Mouse (Mus musculus) midbrain, embryonic 13.5 days (tissue): ENCODE measurements around the gene Syk. TPM values are rescaled to one million over a fixed set of nuclear protein-coding genes. Genes with fewer than 3 reads are reported as not detected.

ENCODE experiments used
- ATAC-seq: fragments of 200-750 bp; cut with Nextera tagmentation; 2 replicates; pipeline ENCODE4 v1.8.0; 2017; ENCODE audit warnings: mild to moderate bottlenecking, moderate TSS enrichment, moderate library complexity
- H3K27ac ChIP-seq: fragments of 300-500 bp; sonication (generic); 2 replicates; pipeline ENCODE4 v1.5.1; 2015; ENCODE audit warnings: inconsistent platforms, mild to moderate bottlenecking, moderate library complexity
- H3K27me3 ChIP-seq: fragments of 300-500 bp; sonication (generic); 2 replicates; pipeline ENCODE4 v1.6.1; 2015; ENCODE audit warnings: mild to moderate bottlenecking, inconsistent platforms
- H3K36me3 ChIP-seq: fragments of 300-500 bp; sonication (generic); 2 replicates; pipeline ENCODE4 v1.6.1; 2015; ENCODE audit warnings: mild to moderate bottlenecking, inconsistent platforms
- H3K4me1 ChIP-seq: fragments of 300-500 bp; sonication (generic); replicated peaks from 2 replicates; pipeline ENCODE4 v1.6.1; 2015; ENCODE audit warnings: inconsistent platforms
- H3K4me2 ChIP-seq: fragments of 300-500 bp; sonication (generic); replicated peaks from 2 replicates; pipeline ENCODE4 v1.6.1; 2015; ENCODE audit warnings: moderate library complexity, mild to moderate bottlenecking, inconsistent platforms
- H3K4me3 ChIP-seq: fragments of 300-500 bp; sonication (generic); replicated peaks from 2 replicates; pipeline ENCODE4 v1.5.1; 2015; ENCODE audit warnings: mild to moderate bottlenecking, inconsistent platforms
- H3K9ac ChIP-seq: fragments of 300-500 bp; sonication (generic); replicated peaks from 2 replicates; pipeline ENCODE4 v1.6.1; 2015; ENCODE audit warnings: mild to moderate bottlenecking, inconsistent platforms
- H3K9me3 ChIP-seq: fragments of 300-500 bp; sonication (generic); 2 replicates; pipeline ENCODE4 v1.6.1; 2016; ENCODE audit warnings: mild to moderate bottlenecking, inconsistent platforms
- WGBS: fragments of 180-500 bp; shearing (Covaris S2); methylation state at CpG from one replicate; pipeline ENCODE4 v1.1.7; 2015; 5-methylcytosine and 5-hydroxymethylcytosine counted together
- polyA plus RNA-seq: library from polyadenylated mRNA; unstranded; fragments of >200 nt; fragmentation: Nextera tagmentation; extraction: Ambion mirVana; gene quantifications from 2 replicates; pipeline ENCODE4 v1.2.1, GENCODE M21; 2015

Gene Syk
- polyA plus RNA-seq, 1 experiment from 2014 or later = 1.5 TPM

DNA sequence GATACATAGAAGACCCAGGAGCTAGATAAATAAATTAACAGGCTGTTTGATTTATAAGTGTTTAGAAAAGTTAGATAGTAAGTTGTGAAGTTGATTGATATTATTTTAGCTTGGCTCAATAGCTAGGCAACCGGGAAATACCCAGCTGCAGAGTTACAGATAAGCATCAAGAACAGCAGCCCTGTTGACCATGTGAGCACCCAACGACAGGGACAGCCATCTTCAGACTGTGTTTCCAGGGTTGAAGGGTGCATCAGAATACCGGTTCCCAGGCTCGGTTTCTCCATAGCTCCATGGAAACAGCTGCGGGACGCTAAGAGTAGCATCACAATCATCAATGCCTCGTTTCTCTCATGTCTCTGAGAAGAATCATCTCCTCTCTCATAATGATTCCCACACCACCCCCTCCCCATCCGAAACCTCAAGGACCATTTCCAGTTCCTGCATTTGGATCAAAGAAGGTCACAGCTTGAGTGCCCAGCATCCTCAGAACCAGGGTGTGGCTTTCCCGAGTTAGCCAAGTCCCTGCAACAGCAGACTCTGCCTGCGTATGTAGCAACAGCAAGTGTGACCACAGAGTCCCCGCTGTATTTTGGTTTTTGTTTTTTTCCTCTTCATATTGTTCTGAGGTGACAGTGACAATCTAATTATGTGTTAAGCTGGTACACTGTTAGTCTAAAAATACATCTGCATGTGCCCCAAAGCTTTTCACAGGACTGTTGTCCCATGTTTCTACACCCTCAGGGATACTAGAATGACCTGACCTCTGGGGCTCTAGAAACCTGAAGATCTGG, 11.2 kb upstream of the Syk start:
- H3K36me3 ChIP-seq = no peaks in the 10 kb centered on the region
- H3K4me3 ChIP-seq = no peak overlapping the region
- ATAC-seq = no peak
- H3K9me3 ChIP-seq = no peaks in the 10 kb centered on the region
- H3K9ac ChIP-seq = no peak overlapping the region
- no peak overlapping the region for H3K27ac ChIP-seq
- H3K4me1 ChIP-seq = no peaks in the 10 kb centered on the region
- no peak overlapping the region for H3K4me2 ChIP-seq
- H3K27me3 ChIP-seq = peaks cover 5% of the 10 kb centered on the region
- WGBS = 87% methylated on average over 11 of the region's 11 CpGs

DNA sequence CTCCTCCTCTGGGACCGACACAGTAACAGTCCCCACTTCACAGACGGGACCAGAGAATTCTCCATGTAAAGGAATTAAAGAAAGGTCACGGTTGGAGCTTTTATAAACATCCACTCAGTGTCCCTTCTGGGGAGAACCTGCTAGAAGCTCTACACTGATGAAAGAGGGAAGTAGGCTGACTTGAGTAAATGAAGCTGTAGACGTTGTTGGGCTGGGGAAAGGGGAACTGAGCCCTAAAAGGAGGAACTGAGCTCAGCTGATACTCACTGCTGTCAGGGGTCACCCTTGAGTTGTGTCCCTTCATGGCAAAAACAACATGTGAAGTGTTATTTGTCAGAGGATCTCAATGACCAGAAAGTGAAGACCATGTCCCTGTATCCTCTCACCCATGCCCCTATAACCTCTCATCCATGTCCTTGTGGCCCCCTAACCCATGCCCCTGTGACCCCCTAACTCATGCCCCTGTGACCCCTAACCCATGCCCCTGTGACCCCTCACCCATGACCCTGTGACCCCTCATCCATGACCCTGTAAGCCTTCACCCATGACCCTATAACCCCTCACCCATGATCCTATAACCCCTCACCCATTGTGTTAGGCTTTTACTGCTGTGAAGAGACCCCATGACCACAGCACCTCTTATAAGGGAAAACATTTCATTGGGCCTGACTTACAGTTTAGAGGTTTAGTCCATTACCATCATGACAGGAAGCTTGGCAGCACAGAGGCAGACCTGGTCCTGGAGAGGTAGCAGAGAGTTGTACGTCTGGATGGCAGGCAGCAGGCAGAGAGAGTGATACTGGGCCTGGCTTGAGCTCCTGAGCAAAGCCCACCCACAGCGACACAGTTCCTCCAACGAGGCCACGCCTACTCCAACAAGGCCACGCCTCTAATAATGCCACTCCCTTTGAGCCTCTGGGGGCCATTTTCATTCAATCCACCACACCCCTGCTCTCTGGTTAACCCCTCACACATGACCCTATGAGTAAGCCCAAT, 10.2 kb upstream of the Syk start:
- no peak overlapping the region for H3K27ac ChIP-seq
- no peak overlapping the region for H3K4me3 ChIP-seq
- no peak overlapping the region for H3K9ac ChIP-seq
- H3K27me3 ChIP-seq = peaks cover 5% of the 10 kb centered on the region; the same call in 1 of the 2 replicates
- no peaks in the 10 kb centered on the region for H3K9me3 ChIP-seq
- no peak overlapping the region for H3K4me2 ChIP-seq
- H3K4me1 ChIP-seq = 0 out of 2 replicates have a peak, but pooled peaks cover 1% of the 10 kb centered on the region
- no peak for ATAC-seq
- H3K36me3 ChIP-seq = no peaks in the 10 kb centered on the region
- 77% methylated on average over 9 of the region's 9 CpGs for WGBS

DNA sequence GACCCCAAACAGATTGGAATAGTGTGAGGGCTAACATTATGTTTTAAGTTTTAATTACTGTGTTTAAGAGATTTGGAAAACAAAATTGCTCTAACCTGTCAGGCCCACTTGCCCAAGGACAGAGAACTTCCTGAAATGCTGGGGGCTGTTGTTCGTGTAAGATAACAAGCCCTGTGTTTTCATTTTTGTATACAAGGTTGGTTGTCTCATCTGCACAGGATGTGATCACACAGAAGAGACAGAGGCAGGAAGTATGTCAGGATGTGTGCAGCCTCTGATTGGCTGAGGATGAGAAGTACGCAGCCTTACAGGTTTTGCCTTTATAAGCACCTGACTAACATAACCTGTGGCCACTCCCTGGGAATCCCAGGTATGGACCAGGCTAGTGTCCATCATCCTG, 8.7 kb upstream of the Syk start:
- H3K9me3 ChIP-seq = no peaks in the 10 kb centered on the region
- no peak overlapping the region for H3K4me3 ChIP-seq
- H3K4me1 ChIP-seq = 0 out of 2 replicates have a peak, but pooled peaks cover 3% of the 10 kb centered on the region
- H3K27me3 ChIP-seq = peaks cover 7% of the 10 kb centered on the region; the same call in 1 of the 2 replicates
- H3K27ac ChIP-seq = no peak overlapping the region
- no peak overlapping the region for H3K9ac ChIP-seq
- no peak overlapping the region for H3K4me2 ChIP-seq
- no peaks in the 10 kb centered on the region for H3K36me3 ChIP-seq
- ATAC-seq = no peak
- WGBS = 93% methylated on average over 2 of the region's 2 CpGs

DNA sequence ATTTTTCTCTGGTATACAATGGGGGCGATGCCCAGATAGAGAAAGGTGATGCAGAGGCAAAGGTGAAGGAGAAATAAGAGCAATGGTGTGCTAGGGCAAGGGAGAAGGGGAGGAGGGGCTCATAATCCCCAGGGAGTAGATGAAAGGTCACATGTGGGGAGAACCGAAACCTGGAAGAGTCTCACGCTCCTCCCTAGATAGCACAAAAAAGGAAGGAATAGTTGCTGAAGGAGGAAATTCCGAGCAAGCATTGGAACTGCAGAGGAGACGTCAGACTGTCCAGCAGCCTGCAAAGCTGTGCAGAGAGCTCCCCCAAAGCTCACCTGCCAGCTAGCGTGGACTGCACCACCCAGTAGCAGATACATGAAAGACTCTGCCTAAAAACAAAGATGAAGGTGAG, 7.5 kb upstream of the Syk start:
- Histone ChIP-seq H3K4me3 (no peak overlapping the region), H3K36me3 (no peaks in the 10 kb centered on the region), H3K9ac (no peak overlapping the region), H3K27me3 (peaks cover 7% of the 10 kb centered on the region; the same call in 1 of the 2 replicates), H3K27ac (no peak overlapping the region), H3K4me1 (0 out of 2 replicates have a peak, but pooled peaks cover 3% of the 10 kb centered on the region), H3K4me2 (no peak overlapping the region), H3K9me3 (no peaks in the 10 kb centered on the region)
- no peak for ATAC-seq
- 81% methylated on average over 6 of the region's 6 CpGs for WGBS

DNA sequence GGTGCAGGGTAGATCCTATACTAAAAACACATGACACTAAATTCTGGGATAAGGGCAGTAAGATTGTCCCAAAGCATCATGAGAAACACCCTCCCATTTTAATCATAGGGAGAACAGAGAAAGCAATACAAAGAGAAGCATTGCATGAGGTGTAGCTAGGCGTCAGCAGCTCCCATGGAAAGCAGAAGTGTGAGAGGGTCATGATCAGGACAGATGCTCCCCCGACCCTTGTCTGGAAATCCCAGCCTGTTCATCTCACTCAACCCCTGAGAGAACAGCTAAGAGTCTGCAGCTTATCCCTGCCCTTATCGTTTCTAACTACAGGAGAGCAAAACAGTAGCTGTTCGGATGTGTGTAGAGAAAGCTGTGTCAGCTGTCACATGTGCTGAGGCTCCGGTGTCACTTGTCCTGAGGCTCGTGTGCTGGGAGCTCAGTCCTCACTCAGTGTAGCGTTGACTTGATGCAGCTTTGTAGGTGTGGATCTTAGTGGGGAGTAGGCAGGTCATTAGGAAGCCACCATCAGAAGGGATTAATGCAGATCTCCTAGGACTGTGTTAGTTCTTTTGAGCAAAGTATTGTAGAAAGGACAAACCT, 6.9 kb upstream of the Syk start:
- ATAC-seq = no peak
- Histone ChIP-seq H3K9me3 (no peaks in the 10 kb centered on the region), H3K9ac (no peak overlapping the region), H3K27me3 (peaks cover 10% of the 10 kb centered on the region), H3K4me1 (0 out of 2 replicates have a peak, but pooled peaks cover 3% of the 10 kb centered on the region), H3K36me3 (no peaks in the 10 kb centered on the region), H3K4me2 (no peak overlapping the region), H3K4me3 (no peak overlapping the region), H3K27ac (no peak overlapping the region)
- WGBS = 71% methylated on average over 7 of the region's 7 CpGs

DNA sequence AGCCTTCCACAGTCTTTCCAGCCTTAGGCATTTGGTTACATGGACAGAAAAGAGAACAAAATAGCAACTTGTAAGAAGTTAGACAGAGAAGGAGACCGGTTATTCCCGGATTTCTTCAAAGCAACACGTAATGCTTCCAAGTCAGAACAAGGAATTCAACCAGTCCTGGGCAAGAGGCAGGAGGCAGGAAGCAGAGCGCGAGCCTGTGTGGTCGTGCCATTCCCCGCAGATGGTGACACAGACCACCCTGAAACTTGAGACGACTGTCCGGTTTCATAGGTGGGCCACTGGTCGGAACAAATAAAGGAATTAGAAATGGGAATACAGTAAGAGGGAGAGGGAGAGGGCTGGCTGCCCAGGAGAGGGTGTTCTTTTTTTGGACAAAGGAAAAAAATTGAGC, 6.1 kb upstream of the Syk start:
- no peak for ATAC-seq
- 66% methylated on average over 10 of the region's 10 CpGs for WGBS
- no peaks in the 10 kb centered on the region for H3K9me3 ChIP-seq

DNA sequence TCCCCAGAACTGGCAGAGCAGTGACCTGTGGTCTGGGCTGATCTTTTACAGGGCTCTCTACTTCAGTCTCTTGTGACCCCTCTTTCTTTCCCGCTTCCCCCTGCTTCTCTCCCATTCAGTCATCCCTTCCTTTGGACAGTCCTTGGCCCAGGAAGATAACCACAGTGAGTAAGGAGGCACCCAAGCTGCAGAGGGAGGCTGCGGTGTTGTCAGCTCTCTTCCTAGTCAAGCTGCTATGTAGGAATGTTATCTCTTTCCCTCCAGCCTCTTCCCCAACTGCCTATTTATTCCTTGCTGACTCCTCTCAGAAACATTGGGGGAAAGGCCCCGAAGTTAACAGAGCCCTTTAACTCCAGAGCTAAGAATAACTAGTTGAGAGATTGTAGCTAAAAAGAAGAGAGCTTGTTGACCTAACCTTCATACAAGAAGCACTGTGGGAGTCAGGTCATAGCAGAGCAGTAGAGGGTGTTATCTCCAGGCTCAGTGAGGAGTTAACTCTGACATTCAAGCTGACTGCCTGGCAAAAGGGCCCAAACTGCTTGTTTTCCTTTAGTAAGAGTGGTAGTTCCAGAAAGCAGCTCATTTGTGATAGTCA, 5.5 kb upstream of the Syk start:
- no peak overlapping the region for H3K4me2 ChIP-seq
- no peak overlapping the region for H3K27ac ChIP-seq
- H3K9ac ChIP-seq = no peak overlapping the region
- 75% methylated on average over 3 of the region's 3 CpGs for whole genome bisulfite sequencing
- ATAC-seq = no peak
- H3K4me3 ChIP-seq = no peak overlapping the region
- H3K9me3 ChIP-seq = no peaks in the 10 kb centered on the region
- no peaks in the 10 kb centered on the region for H3K36me3 ChIP-seq
- H3K4me1 ChIP-seq = 0 out of 2 replicates have a peak, but pooled peaks cover 3% of the 10 kb centered on the region
- H3K27me3 ChIP-seq = peaks cover 23% of the 10 kb centered on the region

More for the DNA sequence above, 6.1 kb upstream of the Syk start:
- H3K4me3 ChIP-seq = no peak overlapping the region
- no peak overlapping the region for H3K27ac ChIP-seq
- H3K4me1 ChIP-seq = 0 out of 2 replicates have a peak, but pooled peaks cover 3% of the 10 kb centered on the region
- H3K36me3 ChIP-seq = no peaks in the 10 kb centered on the region
- H3K4me2 ChIP-seq = no peak overlapping the region
- H3K9ac ChIP-seq = no peak overlapping the region
- H3K27me3 ChIP-seq = peaks cover 17% of the 10 kb centered on the region

DNA sequence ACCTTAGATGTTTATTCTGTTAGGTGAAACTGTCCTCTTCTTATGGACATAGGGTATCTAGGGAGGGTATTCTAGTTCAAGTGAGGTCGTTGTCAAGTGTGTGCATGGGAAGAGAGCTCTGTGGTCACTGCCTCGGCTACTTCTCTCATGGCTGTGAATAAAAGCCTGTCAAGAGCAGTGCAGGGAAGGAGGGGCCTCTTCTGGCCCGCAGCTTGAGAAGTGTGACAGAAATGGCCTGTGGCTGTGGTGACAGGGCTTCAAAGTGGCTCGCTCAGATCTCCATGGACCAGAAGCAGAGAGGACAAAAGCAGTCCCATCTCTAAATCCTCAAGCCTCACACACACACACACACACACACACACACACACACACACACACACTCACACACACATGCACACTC, 5.0 kb upstream of the Syk start:
- WGBS = 30% methylated on average over 4 of the region's 4 CpGs
- no peak for ATAC-seq
- peaks cover 28% of the 10 kb centered on the region for H3K27me3 ChIP-seq
- H3K9ac ChIP-seq = no peak overlapping the region
- H3K4me3 ChIP-seq = no peak overlapping the region
- no peak overlapping the region for H3K4me2 ChIP-seq
- no peaks in the 10 kb centered on the region for H3K9me3 ChIP-seq
- H3K4me1 ChIP-seq = 0 out of 2 replicates have a peak, but pooled peaks cover 6% of the 10 kb centered on the region
- H3K36me3 ChIP-seq = no peaks in the 10 kb centered on the region
- H3K27ac ChIP-seq = no peak overlapping the region

DNA sequence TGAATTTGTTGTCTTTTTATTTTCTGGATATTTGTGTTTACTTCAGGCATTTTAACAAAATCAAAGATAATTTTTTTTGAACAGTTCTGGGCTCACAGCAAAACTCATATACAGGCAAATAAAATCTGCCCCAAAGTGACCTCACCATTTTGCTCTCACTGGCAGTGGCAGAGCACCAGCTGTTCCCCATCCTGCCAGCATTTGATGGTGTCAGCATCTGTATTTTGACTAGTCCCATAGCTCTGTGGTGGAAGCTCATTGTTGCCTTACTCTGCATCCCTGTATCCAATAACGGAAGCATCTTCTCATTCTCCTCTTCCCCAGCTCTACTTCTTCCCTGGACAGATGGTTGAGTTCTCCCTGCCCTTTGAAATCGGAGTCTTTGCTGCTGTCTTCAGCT, 4.2 kb upstream of the Syk start:
- Histone ChIP-seq H3K27ac (no peak overlapping the region), H3K4me2 (no peak overlapping the region), H3K4me3 (no peak overlapping the region), H3K36me3 (no peaks in the 10 kb centered on the region), H3K27me3 (peaks cover 37% of the 10 kb centered on the region), H3K4me1 (peaks cover 14% of the 10 kb centered on the region; the same call in 1 of the 2 replicates), H3K9me3 (no peaks in the 10 kb centered on the region), H3K9ac (no peak overlapping the region)
- 71% methylated on average over 2 of the region's 2 CpGs for WGBS
- no peak for ATAC-seq

DNA sequence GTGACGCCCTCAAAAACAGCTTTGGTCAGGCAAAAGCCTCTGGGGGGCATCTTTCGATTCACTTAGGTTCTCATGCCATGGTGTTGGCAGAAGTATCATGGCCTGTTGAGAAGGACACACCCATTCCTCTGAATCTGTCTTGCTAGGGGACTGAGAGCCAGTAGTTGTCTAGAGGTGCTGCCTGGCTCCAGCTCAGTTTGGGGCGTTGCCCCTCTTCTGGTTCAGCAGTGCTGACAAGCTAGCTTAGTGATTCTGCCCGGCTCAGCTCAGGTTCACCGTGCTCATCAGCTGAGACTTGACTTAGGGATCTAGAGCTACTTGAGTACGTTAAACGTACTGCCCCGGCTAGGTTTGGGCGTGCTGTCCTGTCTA, 481 bp upstream of the Syk start:
- H3K9ac ChIP-seq = no peak overlapping the region
- 19% methylated on average over 9 of the region's 9 CpGs for WGBS

DNA sequence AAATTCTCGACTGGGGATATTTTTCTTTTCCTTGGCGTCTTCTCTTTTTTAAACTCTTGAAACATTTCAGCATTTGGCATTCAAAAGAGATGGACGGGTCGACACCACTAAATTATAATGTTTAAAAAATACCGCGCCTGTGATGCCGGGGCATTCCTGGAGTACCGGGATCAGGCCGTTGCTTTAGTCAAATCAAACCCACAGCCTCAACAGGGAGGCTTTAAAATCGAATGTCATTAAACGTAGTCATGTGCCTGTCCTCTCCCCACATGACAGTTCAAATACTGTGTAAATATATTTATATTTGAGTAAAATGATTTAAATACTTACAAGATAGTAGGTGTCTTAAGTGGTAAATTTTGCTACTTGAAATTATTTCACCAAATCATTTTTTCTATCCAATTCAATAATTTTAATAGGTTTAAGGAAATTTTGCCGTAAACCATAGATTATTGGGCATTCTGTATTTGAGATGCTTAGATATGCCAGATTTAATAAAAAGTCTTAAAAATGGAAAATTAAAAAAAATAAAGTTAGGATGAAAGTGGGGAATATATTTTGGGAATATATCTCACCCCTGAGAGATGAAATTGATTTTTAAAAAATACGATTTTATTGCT, 1.1 kb downstream of the Syk start:
- Histone ChIP-seq H3K27me3 (peaks cover 42% of the 10 kb centered on the region), H3K4me1 (peaks cover 13% of the 10 kb centered on the region; the same call in 1 of the 2 replicates), H3K36me3 (no peaks in the 10 kb centered on the region), H3K27ac (no peak overlapping the region), H3K4me3 (peak overlapping the region; percentile 57), H3K9me3 (no peaks in the 10 kb centered on the region), H3K4me2 (peak overlapping the region; percentile 97; the same call in 1 of the 2 replicates), H3K9ac (no peak overlapping the region)
- 25% methylated on average over 13 of the region's 13 CpGs for WGBS
- no peak for ATAC-seq

More for the DNA sequence above, 481 bp upstream of the Syk start:
- Histone ChIP-seq H3K36me3 (no peaks in the 10 kb centered on the region), H3K4me1 (peaks cover 16% of the 10 kb centered on the region; the same call in 1 of the 2 replicates), H3K27ac (no peak overlapping the region), H3K4me2 (peak overlapping the region; percentile 97), H3K4me3 (peak overlapping the region; percentile 57), H3K9me3 (no peaks in the 10 kb centered on the region), H3K27me3 (peaks cover 46% of the 10 kb centered on the region)
- ATAC-seq = no peak
